Mouse (Mus musculus) small intestine, adult 2 months (tissue): ENCODE measurements around the gene Rfng.

Experiments used
- CTCF ChIP-seq: fragments of 200-500 bp; IDR thresholded peaks from 2 replicates; pipeline ENCODE4 v1.5.1; 2012; ENCODE audit warnings: low read depth, mild to moderate bottlenecking, control low read depth, inconsistent platforms, low read length, moderate library complexity, mixed read lengths; ENCODE audit not compliant: insufficient replicate concordance, insufficient read length; ENCODE audit errors: extremely low read depth
- POLR2A ChIP-seq: fragments of 200-500 bp; IDR thresholded peaks from 2 replicates; pipeline ENCODE4 v1.6.1; 2012; ENCODE audit warnings: low read depth, mild to moderate bottlenecking, control low read depth, inconsistent platforms, low read length, moderate library complexity

DNA sequence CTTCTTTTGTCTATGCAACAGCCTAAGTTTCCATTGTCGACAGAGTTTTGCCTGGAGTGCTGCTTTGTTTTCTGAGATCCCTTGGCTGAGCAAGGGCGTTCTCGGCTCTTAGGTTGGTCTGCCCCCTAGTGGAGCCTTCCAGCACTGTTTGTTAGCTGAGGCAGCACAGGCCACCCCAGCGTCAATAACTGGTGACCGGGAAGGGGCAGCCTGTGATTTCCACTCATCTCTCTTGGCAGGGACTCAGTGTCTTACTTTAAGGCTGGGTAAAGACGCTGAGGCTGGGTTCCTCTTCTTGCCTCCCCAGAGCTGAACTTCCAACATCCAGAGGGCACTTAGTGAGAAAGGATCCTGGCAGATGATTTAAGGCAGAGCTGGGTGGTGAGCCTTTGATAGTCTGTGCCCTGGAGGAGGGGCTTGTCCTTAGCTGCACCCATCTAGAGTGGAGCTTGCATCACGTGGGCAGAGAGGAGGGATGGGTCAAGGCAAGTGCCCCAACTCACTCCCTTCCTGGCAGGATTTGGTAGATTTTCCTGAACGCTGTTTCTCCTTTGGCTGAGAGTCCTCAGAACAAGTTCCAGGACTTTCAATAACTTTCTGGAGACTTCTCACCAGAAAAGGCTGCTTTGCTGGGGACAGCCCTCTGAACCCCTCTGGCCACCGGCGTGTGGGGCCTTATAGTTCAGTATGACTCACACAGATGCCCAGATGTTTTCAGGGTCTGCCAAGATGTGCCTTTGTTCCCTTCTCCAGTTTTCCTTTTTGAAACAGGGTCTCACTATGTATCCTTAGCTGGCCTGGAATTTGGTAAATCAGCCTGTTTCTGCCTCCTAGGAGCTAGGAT is 16.3 kb upstream of the Rfng start:
- peak; percentile 94 for TF ChIP-seq CTCF
- 0 out of 2 replicates have a peak, but pooled peaks have one; percentile 12 for TF ChIP-seq POLR2A
